Mouse (Mus musculus) lung, embryonic 14.5 days (tissue): ENCODE measurements at regions not wholly inside any gene's neighbourhood (a gene's known extent, or its start where the extent isn't known, plus 50 kb on each side); places are given as distances from the start of the nearest gene placed in this dataset.
A peak's percentile ranks its signal among the peaks of the same experiment; 100 is the strongest.

Experiments
- ATAC-seq: fragments of 200-750 bp; cut with Nextera tagmentation; 2 replicates; pipeline ENCODE4 v1.8.0; 2017; ENCODE audit warnings: mild to moderate bottlenecking, moderate TSS enrichment, moderate library complexity; ENCODE audit not compliant: insufficient read depth
- DNase-seq: peaks from one replicate; pipeline ENCODE4 v3.0.0-alpha.2; 2015
- H3K27ac ChIP-seq: fragments of 300-500 bp; sonication (generic); 2 replicates; pipeline ENCODE4 v1.5.1; 2014; ENCODE audit warnings: low read depth, mild to moderate bottlenecking, moderate library complexity
- H3K27me3 ChIP-seq: fragments of 300-500 bp; sonication (generic); 2 replicates; pipeline ENCODE4 v1.6.1; 2014; ENCODE audit warnings: low read length, control low read depth; ENCODE audit not compliant: insufficient read depth
- H3K36me3 ChIP-seq: fragments of 300-500 bp; sonication (generic); 2 replicates; pipeline ENCODE4 v1.6.1; 2014; ENCODE audit warnings: control low read depth; ENCODE audit not compliant: insufficient read depth
- H3K4me1 ChIP-seq: fragments of 300-500 bp; sonication (generic); 2 replicates; pipeline ENCODE4 v1.6.1; 2014; ENCODE audit warnings: antibody characterized with exemption, control low read depth; ENCODE audit not compliant: insufficient read depth
- H3K4me2 ChIP-seq: fragments of 300-500 bp; sonication (generic); 2 replicates; pipeline ENCODE4 v1.6.1; 2014; ENCODE audit warnings: mild to moderate bottlenecking
- H3K4me3 ChIP-seq: fragments of 300-500 bp; sonication (generic); 2 replicates; pipeline ENCODE4 v1.5.1; 2014; ENCODE audit warnings: low read depth, low read length
- H3K9ac ChIP-seq: fragments of 300-500 bp; sonication (generic); 2 replicates; pipeline ENCODE4 v1.6.1; 2014
- H3K9me3 ChIP-seq: fragments of 300-500 bp; sonication (generic); 2 replicates; pipeline ENCODE4 v1.6.1; 2016; ENCODE audit warnings: low read depth, low read length, control low read depth
- CTCF ChIP-seq: IDR thresholded peaks from 2 replicates; pipeline ENCODE4 v1.5.1; 2016; ENCODE audit warnings: antibody characterized with exemption, low read depth
- WGBS: fragments of 180-500 bp; shearing (Covaris S2); extraction: QIAGEN DNeasy Blood & Tissue Kit; methylation state at CpG from one replicate; pipeline ENCODE4 v1.1.7; 2014; 5-methylcytosine and 5-hydroxymethylcytosine counted together

- no peak overlapping the region for H3K27ac ChIP-seq
- H3K4me3 ChIP-seq, result no peak overlapping the region
- H3K4me2 ChIP-seq, result no peak overlapping the region
- peak; percentile 68 for ATAC-seq
- no peaks in the 10 kb centered on the region for H3K4me1 ChIP-seq
- no peak overlapping the region for H3K9ac ChIP-seq
- TF ChIP-seq CTCF, result no peak
- H3K27me3 ChIP-seq, result no peaks in the 10 kb centered on the region
- WGBS, result 4% methylated on average over 3 of the region's 3 CpGs
- DNase-seq, result peak; percentile 87
- no peaks in the 10 kb centered on the region for H3K36me3 ChIP-seq
- H3K9me3 ChIP-seq, result no peaks in the 10 kb centered on the region
Measured at GRCm38 (mm10) chr1:76283322-76283721, 737.3 kb downstream of the Slc4a3 start.

DNA sequence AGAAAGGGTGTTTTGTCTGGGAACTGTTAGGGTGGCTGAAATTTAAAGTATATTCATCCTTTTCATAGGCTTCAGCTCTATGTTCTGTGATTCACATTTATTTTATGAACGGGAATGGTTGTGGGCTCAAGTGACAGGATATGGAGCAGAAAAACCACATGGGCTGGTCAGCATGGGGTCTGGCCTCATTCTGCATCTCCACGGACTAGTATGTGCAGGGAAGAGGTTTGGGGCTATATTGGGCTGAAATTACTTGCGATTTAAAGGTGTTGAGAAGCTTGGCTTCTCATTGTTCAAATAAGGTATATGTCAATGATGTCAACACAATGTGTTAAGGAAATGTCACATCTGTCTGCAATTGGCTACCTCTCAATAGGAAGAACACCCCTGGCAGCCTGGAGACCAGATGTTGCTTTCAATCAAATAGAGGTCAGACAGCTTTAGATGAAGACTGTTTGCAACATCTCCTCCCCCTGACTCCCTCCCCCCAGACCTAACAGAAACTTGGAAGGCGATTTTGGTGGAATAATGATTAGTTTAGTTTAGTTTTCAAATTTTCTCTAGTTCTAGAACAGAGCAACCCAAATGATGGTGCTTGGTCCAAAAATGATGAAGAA is 777.0 kb downstream of the Slc4a3 start:
- no peak for DNase-seq
- Histone ChIP-seq H3K9ac (no peak overlapping the region), H3K4me3 (no peak overlapping the region), H3K4me2 (no peak overlapping the region), H3K36me3 (no peaks in the 10 kb centered on the region), H3K4me1 (no peaks in the 10 kb centered on the region), H3K9me3 (no peaks in the 10 kb centered on the region), H3K27ac (no peak overlapping the region), H3K27me3 (no peaks in the 10 kb centered on the region)
- WGBS, result 55% methylated on average over 4 of the region's 4 CpGs
- no peak for ATAC-seq
- no peak for TF ChIP-seq CTCF

- Histone ChIP-seq H3K36me3 (no peaks in the 10 kb centered on the region), H3K27me3 (no peaks in the 10 kb centered on the region), H3K9ac (no peak overlapping the region), H3K27ac (no peak overlapping the region), H3K4me2 (no peak overlapping the region), H3K4me3 (no peak overlapping the region), H3K4me1 (no peaks in the 10 kb centered on the region), H3K9me3 (no peaks in the 10 kb centered on the region)
- TF ChIP-seq CTCF, result no peak
- DNase-seq, result no peak
- no peak for ATAC-seq
- 72% methylated on average over 4 of the region's 4 CpGs for WGBS
Measured at GRCm38 (mm10) chr1:76323592-76323991, 777.5 kb downstream of the Slc4a3 start.

DNA sequence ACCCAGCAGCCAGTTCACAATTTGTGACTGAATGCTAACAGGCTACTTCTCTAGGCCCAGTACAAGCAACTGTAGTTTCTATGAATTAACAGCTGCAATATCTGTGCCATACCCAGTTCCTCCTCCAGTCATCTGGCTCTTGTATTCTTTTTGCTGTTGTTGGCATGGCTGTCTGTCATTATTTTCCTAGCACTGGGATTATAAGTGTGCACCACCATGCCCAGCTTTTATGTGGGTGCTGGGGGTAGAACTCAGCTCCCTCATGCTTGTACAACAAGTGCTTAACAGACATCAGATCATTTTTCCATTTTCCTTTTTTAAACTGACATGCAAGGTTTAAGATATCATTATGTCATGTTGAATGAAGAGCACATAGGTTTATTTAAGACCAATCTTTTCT is 789.9 kb downstream of the Slc4a3 start:
- Histone ChIP-seq H3K27ac (no peak overlapping the region), H3K4me1 (no peaks in the 10 kb centered on the region), H3K9ac (no peak overlapping the region), H3K4me2 (no peak overlapping the region), H3K4me3 (no peak overlapping the region), H3K36me3 (no peaks in the 10 kb centered on the region), H3K27me3 (no peaks in the 10 kb centered on the region), H3K9me3 (no peaks in the 10 kb centered on the region)
- no peak for DNase-seq
- ATAC-seq, result no peak
- TF ChIP-seq CTCF, result no peak

DNA sequence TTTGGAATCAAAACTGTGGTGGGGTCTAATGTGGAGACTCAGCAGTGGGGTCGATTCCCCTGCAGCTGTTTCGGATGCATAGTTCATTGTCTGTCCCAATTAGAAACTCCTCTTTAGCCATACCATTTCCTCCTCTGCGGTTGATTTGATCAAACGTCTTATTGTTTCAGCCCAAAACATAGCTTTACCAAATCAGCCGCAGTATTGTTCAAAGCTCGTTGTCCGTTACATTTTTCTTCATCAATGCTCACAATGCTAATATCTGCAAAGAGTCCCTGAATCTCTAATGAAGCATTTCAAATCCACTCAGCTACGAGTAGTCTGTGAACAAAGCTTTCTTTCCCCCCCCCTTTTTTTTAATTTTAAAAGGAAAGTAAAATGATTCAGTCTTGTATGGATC is 816.0 kb downstream of the Slc4a3 start:
- Histone ChIP-seq H3K4me1 (no peaks in the 10 kb centered on the region), H3K36me3 (no peaks in the 10 kb centered on the region), H3K9me3 (no peaks in the 10 kb centered on the region), H3K9ac (no peak overlapping the region), H3K4me2 (no peak overlapping the region), H3K27ac (no peak overlapping the region), H3K27me3 (no peaks in the 10 kb centered on the region), H3K4me3 (no peak overlapping the region)
- WGBS, result 90% methylated on average over 8 of the region's 8 CpGs
- no peak for ATAC-seq
- DNase-seq, result no peak
- no peak for TF ChIP-seq CTCF

DNA sequence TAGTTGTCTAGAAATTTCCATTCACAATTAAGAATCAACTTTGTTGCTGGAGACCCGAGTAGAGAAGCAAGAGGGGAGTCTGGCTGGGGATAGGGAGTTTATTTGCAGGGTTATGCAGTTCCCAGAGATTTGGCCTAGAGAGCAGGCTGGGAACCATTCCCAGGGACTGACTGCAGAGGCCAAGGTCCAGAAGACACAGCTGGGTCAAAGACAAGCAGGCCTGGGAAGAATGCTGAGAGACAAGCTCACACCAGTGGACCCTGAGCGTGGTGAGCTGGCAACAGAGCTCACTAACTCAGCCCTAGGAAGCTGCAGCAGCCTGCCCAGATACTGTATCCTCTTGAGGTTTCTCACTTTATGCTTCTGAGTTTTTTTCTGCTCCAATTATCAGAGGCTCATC is 827.9 kb downstream of the Slc4a3 start:
- no peak overlapping the region for H3K9ac ChIP-seq
- DNase-seq, result peak; percentile 8
- H3K4me2 ChIP-seq, result no peak overlapping the region
- no peaks in the 10 kb centered on the region for H3K27me3 ChIP-seq
- H3K9me3 ChIP-seq, result no peaks in the 10 kb centered on the region
- H3K4me1 ChIP-seq, result no peaks in the 10 kb centered on the region
- no peak overlapping the region for H3K27ac ChIP-seq
- no peak overlapping the region for H3K4me3 ChIP-seq
- H3K36me3 ChIP-seq, result no peaks in the 10 kb centered on the region
- 51% methylated on average over 2 of the region's 2 CpGs for WGBS
- ATAC-seq, result no peak
- no peak for TF ChIP-seq CTCF

DNA sequence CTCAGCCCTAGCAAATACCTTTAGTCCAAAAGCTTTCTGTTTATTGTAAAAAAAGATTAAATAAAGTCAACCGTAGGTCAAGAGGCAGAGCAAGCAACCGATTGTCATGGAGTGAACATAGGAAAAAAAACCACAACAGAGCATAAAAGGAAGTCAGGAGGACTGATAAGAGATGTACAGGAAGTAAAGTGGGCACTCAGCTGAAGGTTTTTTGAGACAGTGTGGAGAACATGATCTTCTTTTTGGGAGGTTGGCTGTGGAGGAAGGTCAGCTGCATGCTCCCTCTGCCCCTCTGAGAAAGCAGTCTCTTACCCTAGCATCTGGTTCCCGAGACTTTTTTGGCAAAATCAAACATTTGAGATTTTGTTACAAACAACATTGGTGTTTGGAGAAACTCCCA is 832.1 kb downstream of the Slc4a3 start:
- H3K9ac ChIP-seq, result no peak overlapping the region
- no peak for ATAC-seq
- H3K27ac ChIP-seq, result no peak overlapping the region
- no peak overlapping the region for H3K4me3 ChIP-seq
- TF ChIP-seq CTCF, result no peak
- no peaks in the 10 kb centered on the region for H3K36me3 ChIP-seq
- 38% methylated on average over 3 of the region's 3 CpGs for WGBS
- no peak overlapping the region for H3K4me2 ChIP-seq
- no peaks in the 10 kb centered on the region for H3K27me3 ChIP-seq
- H3K9me3 ChIP-seq, result no peaks in the 10 kb centered on the region
- no peaks in the 10 kb centered on the region for H3K4me1 ChIP-seq
- DNase-seq, result no peak

GRCm38 (mm10) chr1:76392536-76392935 is 846.5 kb downstream of the Slc4a3 start:
- H3K36me3 ChIP-seq, result no peaks in the 10 kb centered on the region
- no peaks in the 10 kb centered on the region for H3K9me3 ChIP-seq
- no peak for TF ChIP-seq CTCF
- no peak overlapping the region for H3K27ac ChIP-seq
- no peak overlapping the region for H3K9ac ChIP-seq
- WGBS, result 56% methylated on average over 6 of the region's 6 CpGs
- DNase-seq (no peak), ATAC-seq (no peak)
- H3K4me3 ChIP-seq, result no peak overlapping the region
- H3K27me3 ChIP-seq, result no peaks in the 10 kb centered on the region
- H3K4me1 ChIP-seq, result 0 out of 2 replicates have a peak, but pooled peaks cover 6% of the 10 kb centered on the region
- no peak overlapping the region for H3K4me2 ChIP-seq
